Mouse (Mus musculus): ENCODE data around the gene Kdm2a.

Gene Kdm2a

GRCm38 (mm10) chr19:4397798-4398629 is at the start of gene Kdm2a:
TSS of gene Kdm2a (minus strand) at chr19:4398285.
- DNase-seq (ENCODE audit: low spot score) = peak; percentile 74

DNA sequence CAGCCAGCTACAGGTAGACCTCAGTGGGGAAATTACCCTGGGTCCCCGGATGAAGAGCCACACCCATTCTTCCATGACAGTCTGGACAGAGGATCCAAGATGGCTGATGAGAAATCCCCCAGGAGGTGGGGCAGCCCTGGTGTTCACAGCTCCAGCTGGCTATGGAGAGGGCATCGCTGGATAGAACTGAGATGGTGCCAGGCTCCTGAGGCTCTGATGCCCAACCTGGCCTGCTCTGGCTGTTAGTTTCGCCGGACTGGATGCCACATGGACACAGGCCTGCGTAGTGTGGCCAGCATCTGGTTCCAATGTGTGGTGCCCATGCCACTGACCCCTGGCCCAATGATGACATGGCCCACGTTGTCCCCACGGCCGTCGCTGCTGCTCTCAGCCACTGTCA is 49.4 kb upstream of the Kdm2a start:
- DNase-seq (ENCODE audit: low spot score) = no peak

DNA sequence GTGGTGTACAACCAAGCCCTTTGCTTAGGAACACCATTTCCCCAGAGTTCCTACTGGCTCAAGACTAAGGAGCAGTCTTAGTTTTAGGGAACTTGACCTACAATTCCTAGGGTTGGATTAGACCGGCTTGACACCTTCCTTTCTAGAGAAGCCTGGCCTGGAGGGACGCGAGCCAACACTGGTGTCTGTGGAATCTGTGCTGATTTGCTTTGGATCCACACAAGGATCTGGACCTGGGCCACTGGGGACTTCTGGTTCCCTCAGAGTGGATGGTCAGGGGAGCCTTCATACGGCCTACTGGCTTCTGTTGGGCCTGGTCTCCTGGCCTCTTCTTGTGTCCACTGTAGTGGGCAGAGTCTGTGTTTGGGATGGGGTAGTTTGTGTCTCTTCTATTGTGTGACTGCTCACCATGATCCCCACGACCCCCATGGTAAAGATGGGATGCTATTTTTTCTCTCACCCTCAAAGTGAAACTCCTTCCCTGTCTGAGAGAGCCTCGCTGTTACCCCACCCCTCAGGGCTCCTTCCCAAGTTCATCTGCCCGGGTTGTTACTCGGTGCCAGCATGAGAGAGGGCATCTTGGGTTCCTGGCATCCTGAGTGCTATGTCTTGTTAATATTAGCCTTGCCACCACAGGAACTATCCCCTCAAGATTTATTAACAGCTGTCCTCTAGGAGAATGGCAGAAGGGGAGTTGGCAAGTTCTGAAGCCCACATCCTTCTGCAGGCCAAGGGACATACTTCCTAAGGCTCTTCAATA is 48.8 kb upstream of the Kdm2a start:
- DNase-seq (ENCODE audit: low spot score) = no peak

DNA sequence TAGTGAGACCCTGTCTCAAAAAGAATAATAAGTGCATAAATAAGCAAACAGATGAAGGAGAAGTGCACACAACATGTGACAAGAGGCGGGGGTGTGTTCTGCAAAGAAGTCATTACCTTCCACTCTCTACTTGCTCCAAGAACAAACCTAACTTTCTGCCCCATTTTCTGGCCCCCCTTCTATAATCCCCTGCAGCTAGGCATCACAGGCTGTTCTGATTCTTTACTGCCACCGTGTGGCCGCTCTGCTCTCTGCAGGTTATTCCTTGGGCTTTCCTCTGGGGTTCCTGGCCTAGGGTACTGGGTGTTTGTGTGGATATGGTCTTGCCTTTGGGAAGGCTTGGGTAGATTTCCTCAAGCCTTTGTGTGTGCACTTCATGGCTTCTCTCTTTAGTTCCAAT is 44.3 kb upstream of the Kdm2a start:
- peak; percentile 42 for DNase-seq (ENCODE audit: low spot score)

GRCm38 (mm10) chr19:4441621-4442161 is 43.6 kb upstream of the Kdm2a start:
- DNase-seq (ENCODE audit: low spot score) = no peak

GRCm38 (mm10) chr19:4441090-4441591 is 43.1 kb upstream of the Kdm2a start:
- DNase-seq (ENCODE audit: low spot score) = no peak

- DNase-seq (ENCODE audit: low spot score) = no peak
Measured at GRCm38 (mm10) chr19:4440222-4440621, 42.1 kb upstream of the Kdm2a start.

- peak; percentile 40 for DNase-seq (ENCODE audit: low spot score)
Measured at GRCm38 (mm10) chr19:4439161-4439801, 41.2 kb upstream of the Kdm2a start, which contains the start of gene Rhod. TSS of gene Rhod (minus strand) at chr19:4439432.

DNA sequence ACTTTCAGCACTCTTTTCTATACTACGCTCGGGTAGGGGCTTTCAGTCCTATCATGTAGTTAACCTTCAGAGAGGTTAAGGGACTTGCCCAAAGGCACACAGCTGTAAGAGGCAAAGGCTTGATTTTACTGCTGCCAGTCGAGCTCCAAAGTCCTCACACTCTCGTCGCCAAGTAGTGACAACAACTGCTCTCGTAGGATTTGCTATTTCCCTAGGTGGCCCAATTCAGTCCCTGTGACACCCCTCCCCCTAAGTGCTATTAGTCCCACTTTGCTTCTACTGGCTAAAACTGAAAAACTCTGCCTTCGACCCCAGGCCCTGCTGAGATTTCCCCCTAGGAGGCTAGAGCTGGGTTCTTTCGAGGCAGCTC is 40.7 kb upstream of the Kdm2a start:
- no peak for DNase-seq (ENCODE audit: low spot score)

- DNase-seq (ENCODE audit: low spot score) = no peak
Measured at GRCm38 (mm10) chr19:4437886-4438285, 39.8 kb upstream of the Kdm2a start.

DNA sequence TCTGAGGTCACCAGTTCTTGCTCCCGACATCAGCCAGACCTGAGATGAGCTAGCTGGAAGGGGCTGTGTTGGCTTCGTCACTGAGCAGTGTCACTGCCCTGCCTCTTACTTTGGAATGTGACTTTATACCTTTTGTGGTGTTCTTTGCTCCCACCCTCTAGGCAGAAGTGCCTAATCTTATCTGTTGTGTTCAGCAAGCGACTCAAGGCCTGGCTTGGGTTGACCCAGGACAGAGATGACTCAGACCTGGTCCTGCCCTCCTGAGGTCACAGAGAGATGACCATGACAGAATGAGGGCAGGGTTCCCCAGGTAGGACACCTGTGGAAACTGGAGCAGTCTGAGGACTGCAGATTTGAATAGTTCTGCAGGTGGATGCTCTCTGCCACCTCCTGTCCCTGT is 38.2 kb upstream of the Kdm2a start:
- DNase-seq (ENCODE audit: low spot score) = no peak

DNA sequence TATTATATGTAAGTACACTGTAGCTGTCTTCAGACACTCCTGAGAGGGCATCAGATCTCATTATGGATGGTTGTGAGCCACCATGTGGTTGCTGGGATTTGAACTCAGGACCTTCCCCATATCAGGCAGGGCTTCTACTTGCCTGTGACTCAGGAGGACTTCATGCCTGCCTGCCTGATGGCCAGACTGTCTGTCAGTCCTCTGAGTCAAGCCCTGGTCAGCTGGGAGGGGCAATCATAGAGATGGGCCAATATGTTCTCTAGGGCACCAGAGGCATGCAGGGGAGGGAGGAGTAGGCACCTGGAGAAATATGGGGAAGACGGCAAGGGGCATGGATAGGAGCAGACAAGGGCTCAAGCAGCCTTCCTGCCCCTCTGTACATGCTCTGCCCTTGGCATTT is 36.9 kb upstream of the Kdm2a start:
- no peak for DNase-seq (ENCODE audit: low spot score)

DNA sequence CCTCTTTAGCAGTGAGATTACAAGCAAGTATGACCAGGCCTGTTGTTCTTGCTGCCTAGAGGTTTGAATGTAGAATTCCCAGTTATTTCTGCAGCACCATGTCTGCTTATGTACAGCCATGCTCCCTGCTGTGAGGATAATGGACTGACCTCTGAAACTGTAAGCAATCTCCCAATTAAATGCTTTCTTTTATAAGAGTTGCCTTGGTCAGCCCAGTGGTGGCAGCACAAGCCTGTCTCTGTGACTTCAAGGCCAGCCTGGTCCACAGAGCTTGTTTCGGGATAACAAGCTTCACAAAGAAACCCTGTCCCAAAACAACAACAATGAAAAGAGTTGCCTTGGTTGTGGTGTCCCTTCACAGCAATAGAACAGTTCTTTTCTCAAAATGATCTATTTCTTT is 35.7 kb upstream of the Kdm2a start:
- DNase-seq (ENCODE audit: low spot score) = no peak

GRCm38 (mm10) chr19:4430091-4430620 is 32.1 kb upstream of the Kdm2a start:
- no peak for DNase-seq (ENCODE audit: low spot score)

GRCm38 (mm10) chr19:4425610-4426366 is 27.7 kb upstream of the Kdm2a start:
- no peak for DNase-seq (ENCODE audit: low spot score)

GRCm38 (mm10) chr19:4423021-4423420 is 24.9 kb upstream of the Kdm2a start:
- no peak for DNase-seq (ENCODE audit: low spot score)

- no peak for DNase-seq (ENCODE audit: low spot score)
Measured at GRCm38 (mm10) chr19:4422581-4422980, 24.5 kb upstream of the Kdm2a start.

DNA sequence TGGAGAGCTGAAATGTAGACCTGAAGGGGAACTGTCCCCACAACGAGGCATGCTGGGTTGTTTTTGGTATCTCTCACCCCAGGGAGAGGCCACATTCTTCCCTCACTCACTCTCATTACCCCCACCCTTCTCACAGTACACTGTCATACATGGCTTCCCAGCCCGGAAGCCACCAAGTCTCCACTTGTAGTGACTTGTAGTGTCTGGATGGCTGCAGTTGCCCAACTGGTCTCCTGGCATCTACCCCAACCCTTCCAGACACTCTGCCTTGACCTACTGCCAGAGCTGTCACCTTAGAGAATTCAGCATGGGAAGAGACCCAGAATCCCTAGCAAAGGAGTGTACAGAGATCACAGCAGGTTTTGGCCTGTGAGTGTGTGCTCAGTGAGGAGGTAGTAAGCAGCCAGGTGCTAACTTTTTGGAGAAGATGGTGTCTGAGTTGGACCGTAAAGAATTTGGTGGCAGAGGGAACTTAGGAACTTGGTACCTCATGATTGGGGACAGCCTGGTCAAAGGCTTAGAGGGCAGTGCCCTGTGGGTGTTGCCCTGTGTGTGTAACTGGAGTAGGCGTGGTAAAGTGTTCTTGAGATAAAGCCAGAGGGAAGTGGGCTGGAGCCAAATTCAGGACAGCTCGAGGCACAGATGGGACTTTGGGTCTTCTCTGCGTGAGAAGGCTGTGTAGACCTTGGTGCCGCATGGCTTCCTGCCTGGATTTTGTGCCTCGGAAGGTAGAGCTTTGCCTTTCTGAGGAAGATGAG is 22.2 kb upstream of the Kdm2a start:
- no peak for DNase-seq (ENCODE audit: low spot score)

GRCm38 (mm10) chr19:4419711-4420110 is 21.6 kb upstream of the Kdm2a start:
- no peak for DNase-seq (ENCODE audit: low spot score)

GRCm38 (mm10) chr19:4417713-4418112 is 19.6 kb upstream of the Kdm2a start:
- no peak for DNase-seq (ENCODE audit: low spot score)

DNA sequence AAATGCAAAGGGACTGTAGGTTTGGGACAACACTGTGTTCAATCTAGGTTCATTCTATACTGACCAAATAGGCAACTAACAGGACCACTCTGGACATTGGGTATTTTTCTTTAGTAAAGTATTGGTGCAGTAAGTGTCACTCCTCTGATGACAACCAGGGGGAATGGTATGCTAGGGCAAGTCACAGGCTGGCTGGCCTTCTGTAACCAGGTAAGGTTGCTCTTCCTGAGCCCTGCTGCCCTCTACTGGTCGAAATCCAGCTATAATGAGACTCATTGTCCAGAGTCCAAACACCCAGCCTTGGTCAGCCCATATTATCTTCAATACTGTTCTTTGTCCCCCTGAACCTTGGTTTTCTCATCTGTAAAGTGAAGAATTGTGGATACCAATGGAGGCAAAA is 19.1 kb upstream of the Kdm2a start:
- DNase-seq (ENCODE audit: low spot score) = no peak

Measured in ovary, postnatal 10 days (tissue).